Mouse (Mus musculus): ENCODE measurements around the gene Usp29. TPM values are rescaled to one million over a fixed set of nuclear protein-coding genes. Genes with fewer than 3 reads are reported as not detected.

Usp29 gene
- polyA plus RNA-seq, 1 experiment from 2014 or later, result 3.5 TPM

DNA sequence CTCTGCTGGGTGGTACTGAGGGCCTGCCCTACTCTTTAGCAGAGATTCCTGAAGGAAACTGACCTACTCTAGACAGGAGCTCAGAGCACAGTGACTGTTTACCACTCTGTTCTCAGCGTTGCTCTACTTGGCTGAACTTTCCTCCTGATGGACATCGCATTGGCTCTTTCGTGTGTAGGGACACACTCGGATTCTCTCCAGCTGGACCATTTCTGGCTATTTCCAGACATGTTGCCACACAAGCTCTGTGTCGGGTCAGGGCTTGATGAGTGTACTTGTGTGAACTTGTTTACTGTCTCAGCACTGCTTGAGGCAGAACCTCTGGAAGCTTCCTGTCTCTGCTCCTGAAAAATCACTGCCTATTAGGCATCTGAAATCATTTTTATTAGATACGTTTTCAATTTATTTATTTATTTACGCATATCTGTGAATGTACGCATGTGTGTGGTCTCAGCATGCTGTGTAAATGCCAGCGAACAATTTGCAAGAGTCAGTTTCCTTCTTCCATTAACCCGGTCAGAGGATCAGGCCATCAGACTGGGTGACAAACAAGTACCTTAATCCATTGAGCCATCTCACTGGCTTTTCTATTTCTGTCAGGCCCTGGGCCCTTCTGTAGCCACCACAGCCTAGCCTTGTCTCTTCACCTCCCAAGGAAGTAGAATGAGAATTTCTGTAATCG, 95.7 kb downstream of the Usp29 start:
- 54% methylated on average over 11 of the region's 11 CpGs for WGBS
- Histone ChIP-seq H3K27me3 (replicated peaks; ENCODE audit: control insufficient read depth, insufficient read depth, low read length) (no peaks in the 10 kb centered on the region), H3K4me2 (ENCODE audit: low read depth, low read length) (no peak overlapping the region), H3K9ac (ENCODE audit: low read depth, low read length) (no peak overlapping the region), H3K4me3 (ENCODE audit: low read length) (no peak overlapping the region), H3K27ac (ENCODE audit: low read length) (peak overlapping the region; percentile 23; the same call in 1 of the 2 replicates), H3K4me1 (ENCODE audit: control insufficient read depth, insufficient read depth, low read length) (peaks cover 13% of the 10 kb centered on the region), H3K36me3 (ENCODE audit: control insufficient read depth, insufficient read depth, low read length) (no peaks in the 10 kb centered on the region), H3K9me3 (ENCODE audit: control insufficient read depth, low read length) (no peaks in the 10 kb centered on the region)
- peak; percentile 85 for ATAC-seq

DNA sequence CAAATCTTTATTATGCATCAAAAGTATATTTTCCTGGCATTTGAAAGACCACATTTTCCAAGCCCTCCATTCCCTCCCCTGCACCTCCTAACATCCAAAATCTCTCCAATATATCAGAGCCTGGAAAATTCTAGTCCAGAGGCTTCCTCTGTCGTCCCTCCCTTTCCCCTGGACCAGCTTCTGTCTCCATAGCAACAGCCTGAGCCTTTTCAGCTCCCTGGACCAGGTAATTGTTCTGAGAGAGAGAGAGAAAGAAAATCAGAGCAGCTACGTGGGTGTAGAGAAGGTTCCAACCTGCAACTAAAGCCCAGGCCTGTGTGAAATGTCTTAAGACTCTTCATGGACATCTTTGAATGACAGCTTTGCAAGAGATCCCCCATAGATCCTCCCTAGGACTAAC, 98.8 kb downstream of the Usp29 start:
- WGBS, result 32% methylated on average over 2 of the region's 2 CpGs
- H3K27ac ChIP-seq (ENCODE audit: low read length), result no peak overlapping the region
- ATAC-seq, result no peak
- no peaks in the 10 kb centered on the region for H3K9me3 ChIP-seq (ENCODE audit: control insufficient read depth, low read length)
- no peak overlapping the region for H3K4me3 ChIP-seq (ENCODE audit: low read length)
- 0 out of 2 replicates have a peak, but pooled peaks cover 6% of the 10 kb centered on the region for H3K4me1 ChIP-seq (ENCODE audit: control insufficient read depth, insufficient read depth, low read length)
- H3K27me3 ChIP-seq (replicated peaks; ENCODE audit: control insufficient read depth, insufficient read depth, low read length), result no peaks in the 10 kb centered on the region
- H3K36me3 ChIP-seq (ENCODE audit: control insufficient read depth, insufficient read depth, low read length), result no peaks in the 10 kb centered on the region
- no peak overlapping the region for H3K9ac ChIP-seq (ENCODE audit: low read depth, low read length)
- H3K4me2 ChIP-seq (ENCODE audit: low read depth, low read length), result no peak overlapping the region

DNA sequence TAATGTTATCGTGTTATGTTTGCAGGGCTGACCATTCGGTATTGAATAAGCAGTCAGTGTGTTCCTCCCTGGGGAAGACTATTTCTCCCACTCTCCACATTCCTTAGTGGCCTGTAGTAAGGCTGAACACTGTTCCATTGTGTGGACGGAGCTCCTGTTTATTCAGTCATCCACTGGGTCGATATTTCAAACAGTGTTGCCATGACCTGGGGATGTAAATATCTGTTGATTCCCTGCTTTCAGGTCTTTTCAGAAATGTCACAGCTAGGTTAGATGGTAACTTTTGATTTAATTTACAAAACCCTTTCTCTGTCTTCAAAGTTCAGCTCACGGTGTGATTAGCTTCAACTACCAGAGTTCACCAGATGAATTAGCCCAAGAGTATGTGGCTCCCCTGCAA, 104.6 kb downstream of the Usp29 start:
- no peaks in the 10 kb centered on the region for H3K27me3 ChIP-seq (replicated peaks; ENCODE audit: control insufficient read depth, insufficient read depth, low read length)
- 26% methylated on average over 5 of the region's 5 CpGs for WGBS
- H3K4me3 ChIP-seq (ENCODE audit: low read length), result no peak overlapping the region
- H3K9ac ChIP-seq (ENCODE audit: low read depth, low read length), result no peak overlapping the region
- no peak for ATAC-seq
- H3K27ac ChIP-seq (ENCODE audit: low read length), result no peak overlapping the region; the same call in 1 of the 2 replicates
- no peaks in the 10 kb centered on the region for H3K9me3 ChIP-seq (ENCODE audit: control insufficient read depth, low read length)
- H3K4me2 ChIP-seq (ENCODE audit: low read depth, low read length), result no peak overlapping the region
- H3K4me1 ChIP-seq (ENCODE audit: control insufficient read depth, insufficient read depth, low read length), result peaks cover 5% of the 10 kb centered on the region
- no peaks in the 10 kb centered on the region for H3K36me3 ChIP-seq (ENCODE audit: control insufficient read depth, insufficient read depth, low read length)

DNA sequence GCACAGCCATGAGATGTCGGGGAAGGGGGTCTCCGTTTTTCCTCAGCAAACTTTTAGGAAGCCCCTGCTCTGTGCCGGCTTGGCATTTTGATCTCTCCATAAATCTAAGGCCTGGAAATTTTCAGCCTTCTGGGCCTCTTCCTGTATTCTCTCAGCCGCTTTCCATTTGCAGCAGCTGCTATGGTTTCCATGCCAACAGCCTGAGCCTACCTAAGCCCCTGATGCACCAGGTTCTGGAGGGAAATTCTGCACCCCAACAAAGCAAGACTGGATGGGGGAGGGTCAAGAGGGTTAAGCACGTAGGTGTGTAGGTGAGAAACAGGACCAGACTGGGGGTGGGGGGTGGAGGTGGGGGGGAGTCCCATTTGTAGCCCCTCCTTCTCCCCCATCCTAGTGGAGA, 105.0 kb downstream of the Usp29 start:
- Histone ChIP-seq H3K27me3 (replicated peaks; ENCODE audit: control insufficient read depth, insufficient read depth, low read length) (no peaks in the 10 kb centered on the region), H3K4me3 (ENCODE audit: low read length) (no peak overlapping the region), H3K4me2 (ENCODE audit: low read depth, low read length) (no peak overlapping the region), H3K9ac (ENCODE audit: low read depth, low read length) (no peak overlapping the region), H3K27ac (ENCODE audit: low read length) (no peak overlapping the region; the same call in 1 of the 2 replicates), H3K36me3 (ENCODE audit: control insufficient read depth, insufficient read depth, low read length) (no peaks in the 10 kb centered on the region), H3K4me1 (ENCODE audit: control insufficient read depth, insufficient read depth, low read length) (peaks cover 5% of the 10 kb centered on the region), H3K9me3 (ENCODE audit: control insufficient read depth, low read length) (no peaks in the 10 kb centered on the region)
- WGBS, result 10% methylated on average over 5 of the region's 5 CpGs
- ATAC-seq, result no peak

DNA sequence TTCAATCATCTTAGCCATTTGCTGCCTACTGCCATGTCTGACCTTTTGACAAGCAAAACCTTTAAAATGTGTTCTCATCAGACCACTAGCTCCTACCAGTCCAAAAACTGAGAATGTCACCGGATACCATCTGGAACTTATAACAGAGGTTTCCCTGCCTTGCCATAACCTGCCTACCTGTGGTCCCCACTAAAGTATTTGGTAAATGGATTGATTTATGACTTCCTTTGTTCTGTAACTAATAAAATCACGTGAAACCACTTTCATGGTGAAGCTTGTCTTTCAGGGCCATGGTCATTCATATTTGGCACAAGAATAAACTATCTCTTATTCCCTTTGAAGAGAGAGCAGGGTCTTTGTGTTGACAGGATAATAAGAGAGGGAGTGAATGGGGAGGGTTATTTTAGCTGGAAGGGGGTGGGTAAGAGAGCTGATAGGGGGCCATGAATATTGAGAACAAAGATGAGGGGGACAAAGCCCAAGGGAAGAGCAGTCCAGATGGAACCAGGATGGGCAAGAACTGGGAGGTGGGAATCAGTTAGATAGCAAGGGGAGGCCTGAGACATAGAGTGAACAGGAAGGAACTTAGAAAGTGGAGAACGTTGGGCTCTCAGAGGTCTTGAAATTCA, 107.0 kb downstream of the Usp29 start:
- Histone ChIP-seq H3K4me2 (ENCODE audit: low read depth, low read length) (no peak overlapping the region), H3K27me3 (replicated peaks; ENCODE audit: control insufficient read depth, insufficient read depth, low read length) (no peaks in the 10 kb centered on the region), H3K4me3 (ENCODE audit: low read length) (no peak overlapping the region), H3K9ac (ENCODE audit: low read depth, low read length) (no peak overlapping the region), H3K4me1 (ENCODE audit: control insufficient read depth, insufficient read depth, low read length) (peaks cover 5% of the 10 kb centered on the region), H3K9me3 (ENCODE audit: control insufficient read depth, low read length) (no peaks in the 10 kb centered on the region), H3K36me3 (ENCODE audit: control insufficient read depth, insufficient read depth, low read length) (no peaks in the 10 kb centered on the region), H3K27ac (ENCODE audit: low read length) (no peak overlapping the region)
- WGBS, result 47% methylated on average over 3 of the region's 3 CpGs
- ATAC-seq, result peak; percentile 12; the same call in 1 of the 2 replicates

DNA sequence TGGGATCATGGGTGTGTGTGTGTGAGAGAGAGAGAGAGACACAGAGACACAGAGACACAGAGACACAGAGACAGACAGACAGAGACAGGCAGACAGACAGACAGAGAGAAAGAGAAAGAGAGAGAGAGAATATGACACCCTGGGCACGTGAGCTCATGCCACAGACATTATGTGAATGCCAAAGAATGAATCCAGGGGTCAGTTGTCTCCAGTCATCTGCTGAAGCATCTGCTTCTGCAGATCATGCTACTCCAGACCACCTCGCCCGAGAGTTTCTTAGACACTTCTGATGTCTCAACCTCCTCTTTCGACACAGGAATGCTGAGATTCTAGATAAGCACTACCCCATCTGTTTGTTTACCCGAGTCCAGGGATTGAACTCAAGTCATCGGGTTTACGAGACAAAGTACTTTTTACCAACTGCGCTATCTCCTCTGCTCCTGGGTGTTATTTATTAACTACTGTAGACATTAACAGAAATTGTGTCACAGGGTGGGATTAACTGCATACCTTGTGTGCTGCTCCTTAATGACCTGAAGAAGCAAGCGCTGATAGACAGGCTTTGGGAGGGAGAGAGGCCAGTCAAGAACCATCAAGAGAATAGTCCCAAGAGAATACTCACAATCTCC, 107.7 kb downstream of the Usp29 start:
- no peaks in the 10 kb centered on the region for H3K9me3 ChIP-seq (ENCODE audit: control insufficient read depth, low read length)
- H3K27ac ChIP-seq (ENCODE audit: low read length), result no peak overlapping the region
- no peaks in the 10 kb centered on the region for H3K27me3 ChIP-seq (replicated peaks; ENCODE audit: control insufficient read depth, insufficient read depth, low read length)
- 26% methylated on average over 9 of the region's 9 CpGs for WGBS
- ATAC-seq, result peak; percentile 92
- peaks cover 5% of the 10 kb centered on the region for H3K4me1 ChIP-seq (ENCODE audit: control insufficient read depth, insufficient read depth, low read length)
- no peak overlapping the region for H3K4me3 ChIP-seq (ENCODE audit: low read length)
- H3K4me2 ChIP-seq (ENCODE audit: low read depth, low read length), result no peak overlapping the region
- H3K9ac ChIP-seq (ENCODE audit: low read depth, low read length), result no peak overlapping the region
- H3K36me3 ChIP-seq (ENCODE audit: control insufficient read depth, insufficient read depth, low read length), result no peaks in the 10 kb centered on the region

DNA sequence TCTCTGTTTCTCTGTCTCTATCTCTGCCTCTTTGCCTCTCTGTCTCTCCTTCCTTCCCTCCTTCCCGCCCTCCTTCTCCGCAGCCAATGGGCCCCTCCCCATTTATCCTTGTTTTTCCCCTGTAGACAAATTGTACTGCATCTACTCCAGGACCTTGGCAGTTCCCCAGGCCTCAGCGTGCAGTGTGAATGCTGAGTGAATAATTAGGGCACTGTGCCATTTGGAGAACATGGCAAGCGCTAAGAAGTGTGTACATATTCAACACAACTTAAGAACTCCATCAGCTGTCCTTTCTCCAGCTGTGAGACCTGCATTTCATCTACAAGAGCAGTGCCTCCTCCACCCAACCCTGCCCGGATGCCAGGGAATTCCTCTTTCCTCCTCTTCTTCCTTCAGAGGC, 110.5 kb downstream of the Usp29 start:
- Histone ChIP-seq H3K27me3 (replicated peaks; ENCODE audit: control insufficient read depth, insufficient read depth, low read length) (no peaks in the 10 kb centered on the region), H3K27ac (ENCODE audit: low read length) (no peak overlapping the region), H3K4me2 (ENCODE audit: low read depth, low read length) (no peak overlapping the region), H3K9ac (ENCODE audit: low read depth, low read length) (no peak overlapping the region), H3K4me1 (ENCODE audit: control insufficient read depth, insufficient read depth, low read length) (no peaks in the 10 kb centered on the region), H3K9me3 (ENCODE audit: control insufficient read depth, low read length) (no peaks in the 10 kb centered on the region), H3K4me3 (ENCODE audit: low read length) (no peak overlapping the region), H3K36me3 (ENCODE audit: control insufficient read depth, insufficient read depth, low read length) (no peaks in the 10 kb centered on the region)
- WGBS, result 52% methylated on average over 5 of the region's 5 CpGs
- no peak for ATAC-seq

DNA sequence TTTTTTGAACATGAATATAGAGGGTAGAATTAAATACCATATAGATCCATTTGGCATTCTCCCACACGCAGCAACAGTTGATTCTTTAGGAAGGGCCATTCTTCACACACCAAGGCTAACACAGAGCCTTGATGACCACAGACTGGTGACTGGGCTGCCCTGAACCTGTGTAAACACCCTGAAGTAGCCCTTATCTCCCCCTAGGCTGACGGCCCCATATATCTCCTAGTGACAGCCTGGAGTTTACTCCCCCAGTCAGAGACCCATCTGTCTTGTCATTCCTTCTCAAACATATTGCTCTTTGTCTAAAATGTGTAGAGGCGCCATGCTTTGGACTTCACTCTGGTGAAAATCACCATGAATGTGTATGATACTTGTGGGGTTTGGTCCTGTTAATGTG, 119.1 kb downstream of the Usp29 start:
- WGBS, result 45% methylated on average over 3 of the region's 3 CpGs
- Histone ChIP-seq H3K4me3 (ENCODE audit: low read length) (no peak overlapping the region), H3K36me3 (ENCODE audit: control insufficient read depth, insufficient read depth, low read length) (no peaks in the 10 kb centered on the region), H3K27ac (ENCODE audit: low read length) (no peak overlapping the region), H3K9me3 (ENCODE audit: control insufficient read depth, low read length) (no peaks in the 10 kb centered on the region), H3K4me1 (ENCODE audit: control insufficient read depth, insufficient read depth, low read length) (peaks cover 4% of the 10 kb centered on the region), H3K4me2 (ENCODE audit: low read depth, low read length) (no peak overlapping the region), H3K9ac (ENCODE audit: low read depth, low read length) (no peak overlapping the region), H3K27me3 (replicated peaks; ENCODE audit: control insufficient read depth, insufficient read depth, low read length) (no peaks in the 10 kb centered on the region)
- ATAC-seq, result no peak

DNA sequence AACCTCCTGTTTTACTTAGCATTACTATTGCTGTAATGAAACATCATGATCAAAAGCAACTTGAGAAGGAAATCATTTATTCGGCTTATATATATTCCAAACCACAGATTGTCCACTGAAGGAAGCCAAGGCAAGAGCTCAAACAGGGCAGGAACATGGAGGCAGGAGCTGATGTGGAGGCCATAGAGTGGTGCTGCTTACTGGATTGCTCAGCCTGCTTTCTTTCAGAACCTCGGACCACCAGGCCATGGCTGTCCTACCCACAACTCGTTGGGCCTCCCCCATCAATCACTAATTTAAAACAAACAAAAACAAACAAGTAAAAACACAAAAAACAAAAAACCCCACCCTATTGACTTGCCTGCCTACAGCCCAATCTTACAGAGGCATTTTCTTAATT, 119.9 kb downstream of the Usp29 start:
- H3K4me3 ChIP-seq (ENCODE audit: low read length), result no peak overlapping the region
- H3K4me1 ChIP-seq (ENCODE audit: control insufficient read depth, insufficient read depth, low read length), result peaks cover 4% of the 10 kb centered on the region
- H3K9me3 ChIP-seq (ENCODE audit: control insufficient read depth, low read length), result no peaks in the 10 kb centered on the region
- H3K27me3 ChIP-seq (replicated peaks; ENCODE audit: control insufficient read depth, insufficient read depth, low read length), result no peaks in the 10 kb centered on the region
- H3K27ac ChIP-seq (ENCODE audit: low read length), result no peak overlapping the region
- H3K4me2 ChIP-seq (ENCODE audit: low read depth, low read length), result no peak overlapping the region
- H3K9ac ChIP-seq (ENCODE audit: low read depth, low read length), result no peak overlapping the region
- no peak for ATAC-seq
- no peaks in the 10 kb centered on the region for H3K36me3 ChIP-seq (ENCODE audit: control insufficient read depth, insufficient read depth, low read length)
- 61% methylated on average over 3 of the region's 3 CpGs for WGBS

Measured in intestine, embryonic 16.5 days (tissue).